Comparison of ENCODE assay signal across 26 mouse cellular contexts in the genomic region with DNA sequence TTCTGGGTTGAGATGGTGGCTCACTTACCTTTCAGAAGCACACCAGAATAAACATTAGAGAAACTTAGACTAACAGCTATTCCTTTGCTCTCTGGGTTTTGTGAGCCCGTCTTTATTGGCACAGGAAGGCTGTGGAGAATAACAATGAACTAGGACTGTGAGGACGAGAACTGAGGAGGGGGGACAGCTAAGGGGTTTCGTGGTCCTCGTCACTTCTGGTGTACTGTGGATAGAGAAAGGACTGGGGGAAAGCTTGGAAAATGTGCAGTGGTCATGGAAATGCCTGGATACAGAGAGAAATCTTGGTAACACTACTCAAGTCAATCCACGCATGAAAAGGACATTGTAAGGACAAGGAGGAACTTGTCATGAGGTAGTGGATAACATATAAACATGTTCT. TPM values are rescaled to one million over a fixed set of nuclear protein-coding genes. Genes with fewer than 3 reads are reported as not detected.
"Had no signal": no experiment of that assay in that cellular context is flagged by ENCODE, and none has a peak within 500 bp of the region (broad histone marks: within the 10 kb centered on the region; RNA-seq: fewer than 3 reads in every experiment).

No protein-coding gene starts in this region.

- H3K27me3 ChIP-seq: heart, embryonic 12.5 days; hindbrain, embryonic 13.5 days; hindbrain, embryonic 15.5 days; intestine, embryonic 15.5 days; limb, embryonic 13.5 days; limb, embryonic 15.5 days had no signal

- H3K36me3 ChIP-seq: hindbrain, embryonic 13.5 days; hindbrain, embryonic 15.5 days; intestine, embryonic 15.5 days; limb, embryonic 15.5 days had no signal

- DNase-seq: gastrocnemius, adult 2 months; gastrocnemius, postnatal 10 days; gastrocnemius, postnatal 25 days; heart, adult 18-20 months; heart, postnatal 10 days; heart, postnatal 4 days; kidney, adult 18-20 months; kidney, adult 8-10 months; kidney, postnatal 10 days; kidney, postnatal 25 days; kidney, postnatal 4 days; layer of hippocampus, adult 9-11 months; layer of hippocampus, postnatal 36 days; left cerebral cortex, postnatal 4 days had no signal

- H3K27ac ChIP-seq: gastrocnemius, adult 2 months; heart, embryonic 10.5 days; hindbrain, embryonic 13.5 days; hindbrain, embryonic 15.5 days; intestine, embryonic 15.5 days; limb, embryonic 13.5 days; limb, embryonic 15.5 days had no signal

- H3K9me3 ChIP-seq: heart, embryonic 10.5 days; heart, embryonic 12.5 days; hindbrain, embryonic 13.5 days; hindbrain, embryonic 15.5 days; intestine, embryonic 15.5 days; limb, embryonic 13.5 days; limb, embryonic 15.5 days had no signal

- H3K9ac ChIP-seq: heart, embryonic 12.5 days; hindbrain, embryonic 13.5 days; hindbrain, embryonic 15.5 days; intestine, embryonic 15.5 days; limb, embryonic 13.5 days; limb, embryonic 15.5 days had no signal

- H3K4me1 ChIP-seq: heart, embryonic 10.5 days; hindbrain, embryonic 13.5 days; hindbrain, embryonic 15.5 days; intestine, embryonic 15.5 days; limb, embryonic 13.5 days; limb, embryonic 15.5 days had no signal

- ATAC-seq: inflammation-experienced regulatory T-cells, adult 6 months; intestine, embryonic 15.5 days; intestine, postnatal 0 days had no signal

- H3K4me2 ChIP-seq: heart, embryonic 12.5 days; hindbrain, embryonic 13.5 days; hindbrain, embryonic 15.5 days; intestine, embryonic 15.5 days; limb, embryonic 13.5 days; limb, embryonic 15.5 days had no signal

- H3K4me3 ChIP-seq: gastrocnemius, adult 2 months; heart, embryonic 10.5 days; heart, embryonic 12.5 days; hindbrain, embryonic 13.5 days; hindbrain, embryonic 15.5 days; intestine, embryonic 15.5 days; limb, embryonic 13.5 days; limb, embryonic 15.5 days had no signal

RNA-seq across cellular contexts. Expression of gene 6030445D17Rik, which starts 59.8 kb away (rescaled TPM):
- total RNA-seq: granulocyte monocyte progenitor cell, adult 5-6 weeks had no signal
- polyA plus RNA-seq: heart, embryonic 16.5 days; hindbrain, embryonic 11.5 days had no signal
